Mouse (Mus musculus) spleen, adult 12 weeks (tissue): ENCODE measurements around the gene Gm572.
A peak's percentile ranks its signal among the peaks of the same experiment; 100 is the strongest.

Experiments used
- DNase-seq: peaks from one replicate; pipeline ENCODE4 v3.0.0; 2022; ENCODE audit warnings: low spot score

Gene Gm572

GRCm38 (mm10) chr4:148625756-148626622 is 17.1 kb upstream of the Gm572 start:
- DNase-seq, result peak; percentile 30

GRCm38 (mm10) chr4:148626623-148627185 is 16.4 kb upstream of the Gm572 start, which contains the start of gene Tardbp:
TSS of gene Tardbp (minus strand) at chr4:148627019.
- DNase-seq, result peak; percentile 91

- DNase-seq, result no peak
Measured at GRCm38 (mm10) chr4:148627246-148627645, 15.9 kb upstream of the Gm572 start.

- no peak for DNase-seq
Measured at GRCm38 (mm10) chr4:148632013-148632692, 11.0 kb upstream of the Gm572 start.

- DNase-seq, result no peak
Measured at GRCm38 (mm10) chr4:148633395-148634061, 9.6 kb upstream of the Gm572 start.

GRCm38 (mm10) chr4:148635309-148635708 is 7.8 kb upstream of the Gm572 start:
- DNase-seq, result no peak

- no peak for DNase-seq
Measured at GRCm38 (mm10) chr4:148638302-148638701, 4.8 kb upstream of the Gm572 start.

- no peak for DNase-seq
Measured at GRCm38 (mm10) chr4:148639455-148639854, 3.7 kb upstream of the Gm572 start.

- no peak for DNase-seq
Measured at GRCm38 (mm10) chr4:148641121-148641520, 2.0 kb upstream of the Gm572 start.

- DNase-seq, result peak; percentile 54
Measured at GRCm38 (mm10) chr4:148644157-148644511, 1.0 kb downstream of the Gm572 start.

GRCm38 (mm10) chr4:148644926-148645325 is 1.8 kb downstream of the Gm572 start:
- no peak for DNase-seq

- DNase-seq, result no peak
Measured at GRCm38 (mm10) chr4:148646616-148647015, 3.5 kb downstream of the Gm572 start.

- no peak for DNase-seq
Measured at GRCm38 (mm10) chr4:148649309-148649708, 6.2 kb downstream of the Gm572 start.

GRCm38 (mm10) chr4:148651045-148651444 is 7.9 kb downstream of the Gm572 start:
- no peak for DNase-seq

DNA sequence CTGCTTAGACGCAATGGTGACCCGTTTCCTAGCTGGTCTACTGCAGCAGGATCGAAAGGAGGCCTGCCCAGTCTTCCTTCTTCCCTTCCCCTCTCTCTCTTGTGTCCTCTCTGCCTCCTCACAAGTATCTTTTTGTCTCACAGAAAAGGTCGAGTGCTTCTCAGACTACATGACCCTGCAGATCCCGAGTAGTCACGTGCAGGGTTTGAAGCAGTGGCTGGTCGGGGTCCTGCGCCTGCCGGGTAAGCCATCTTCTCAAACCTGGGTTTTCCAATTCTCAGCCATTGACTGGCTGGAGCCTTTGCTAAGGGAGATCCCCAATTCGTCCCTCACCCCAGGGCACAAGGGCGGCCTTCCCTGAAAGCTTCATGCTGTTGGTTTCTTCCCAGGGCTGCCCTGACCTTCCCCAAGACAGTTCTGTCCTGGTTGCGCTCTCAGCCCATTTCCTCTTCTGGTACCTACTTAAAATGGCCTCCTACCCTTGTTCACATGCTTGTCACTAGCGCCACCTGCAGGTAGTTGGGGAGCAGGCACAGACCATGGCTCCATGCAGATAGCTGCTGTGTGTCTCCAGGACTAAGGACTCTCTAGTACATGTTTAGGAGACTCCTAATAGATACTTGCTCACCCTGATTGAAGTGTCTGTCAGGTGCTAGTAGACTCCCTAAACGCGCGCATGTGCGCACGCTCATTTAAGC is 11.7 kb downstream of the Gm572 start:
- DNase-seq, result no peak

DNA sequence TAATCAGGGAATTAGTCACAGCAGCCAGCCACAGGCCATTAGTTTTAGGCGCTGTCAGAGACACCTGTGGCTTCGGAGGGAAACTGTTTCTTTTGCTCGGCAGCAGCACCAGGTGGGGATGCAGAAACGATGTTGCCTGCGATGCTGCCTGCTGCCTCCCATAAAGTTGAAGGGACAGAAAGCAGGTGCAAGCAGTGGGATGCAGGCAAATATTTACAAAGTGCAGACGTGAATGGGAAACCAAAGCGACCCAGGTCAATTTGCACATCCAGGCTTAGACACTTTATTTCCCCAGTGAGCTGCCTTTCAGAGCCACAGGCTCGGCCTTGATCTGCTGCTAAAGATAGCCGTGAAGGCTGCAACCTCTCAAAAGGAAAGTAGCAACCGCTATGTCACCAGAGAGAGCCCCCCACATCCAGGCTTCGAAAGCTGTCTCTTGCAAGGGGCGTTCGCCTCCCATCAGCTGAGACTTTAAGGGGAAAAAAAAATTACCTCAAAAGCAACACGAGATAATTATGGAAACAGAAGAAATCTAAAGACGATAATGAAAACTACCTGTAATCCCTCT is 13.7 kb downstream of the Gm572 start:
- no peak for DNase-seq

- no peak for DNase-seq
Measured at GRCm38 (mm10) chr4:148657776-148658175, 14.7 kb downstream of the Gm572 start.

GRCm38 (mm10) chr4:148660174-148660573 is 17.1 kb downstream of the Gm572 start:
- no peak for DNase-seq

- DNase-seq, result no peak
Measured at GRCm38 (mm10) chr4:148662168-148662965, 19.2 kb downstream of the Gm572 start.

- DNase-seq, result no peak
Measured at GRCm38 (mm10) chr4:148663326-148663725, 20.2 kb downstream of the Gm572 start.

GRCm38 (mm10) chr4:148664021-148664420 is 20.9 kb downstream of the Gm572 start:
- no peak for DNase-seq
